Mouse (Mus musculus): ENCODE data around the gene Ptprq.

- TF ChIP-seq CTCF (IDR thresholded peaks at IDR 0.05; ENCODE audit: control insufficient read depth, insufficient read depth, insufficient replicate concordance, low read depth, low read length): no peak
- TF ChIP-seq POLR2A (IDR thresholded peaks at IDR 0.05; ENCODE audit: control insufficient read depth, low read depth, low read length): no peak
These were observed 14.5 kb upstream of the Ptprq start for GRCm38 (mm10) chr10:107734327-107734726.

Data from testis, adult 2 months (tissue).